Mouse (Mus musculus) megakaryocyte, adult 5-6 weeks (primary cell): ENCODE measurements around the gene Ext2. TPM values are rescaled to one million over a fixed set of nuclear protein-coding genes. Genes with fewer than 3 reads are reported as not detected.

ENCODE experiments used
- ATAC-seq: 2 replicates; pipeline ENCODE4 v1.8.0; 2016; ENCODE audit warnings: mild to moderate bottlenecking, inconsistent platforms; ENCODE audit not compliant: poor library complexity, severe bottlenecking
- total RNA-seq, 2 experiments: library from RNA; stranded (forward) in 1 of 2; stranded (reverse) in 1 of 2; fragments of 153-499, 151-499 nt in 1 of 2; fragments of 221-1000, 200-1000 nt in 1 of 2; gene quantifications; 2 replicates each; pipeline versions ENCODE4 v1.2.3 to v1.2.4; 2015 to 2017

Gene Ext2
- total RNA-seq, 2 experiments from 2014 or later: 16.3 to 29.7 TPM

GRCm38 (mm10) chr2:93779081-93779896 lies 43.1 kb downstream of the Ext2 start:
- no peak for ATAC-seq

GRCm38 (mm10) chr2:93778616-93779015 lies 43.8 kb downstream of the Ext2 start:
- ATAC-seq: no peak

- no peak for ATAC-seq
Measured at GRCm38 (mm10) chr2:93777056-93777430, 45.3 kb downstream of the Ext2 start.

- no peak for ATAC-seq
Measured at GRCm38 (mm10) chr2:93776267-93777055, 45.9 kb downstream of the Ext2 start.

- ATAC-seq: no peak
Measured at GRCm38 (mm10) chr2:93775431-93775830, 46.9 kb downstream of the Ext2 start.

GRCm38 (mm10) chr2:93774946-93775345 lies 47.4 kb downstream of the Ext2 start:
- no peak for ATAC-seq

GRCm38 (mm10) chr2:93772765-93773085 lies 49.6 kb downstream of the Ext2 start:
- no peak for ATAC-seq

GRCm38 (mm10) chr2:93772054-93772764 lies 50.2 kb downstream of the Ext2 start:
- peak; percentile 43; the same call in 1 of the 2 replicates for ATAC-seq

GRCm38 (mm10) chr2:93770895-93771294 lies 51.5 kb downstream of the Ext2 start:
- ATAC-seq: no peak

- no peak for ATAC-seq
Measured at GRCm38 (mm10) chr2:93769875-93770274, 52.5 kb downstream of the Ext2 start.

GRCm38 (mm10) chr2:93765721-93766120 lies 56.6 kb downstream of the Ext2 start:
- no peak for ATAC-seq

GRCm38 (mm10) chr2:93764211-93764610 lies 58.2 kb downstream of the Ext2 start:
- no peak for ATAC-seq

GRCm38 (mm10) chr2:93760389-93760788 lies 62.0 kb downstream of the Ext2 start:
- no peak for ATAC-seq

GRCm38 (mm10) chr2:93759173-93759572 lies 63.2 kb downstream of the Ext2 start:
- ATAC-seq: no peak

- no peak for ATAC-seq
Measured at GRCm38 (mm10) chr2:93758298-93758697, 64.1 kb downstream of the Ext2 start.

GRCm38 (mm10) chr2:93754366-93754765 lies 68.0 kb downstream of the Ext2 start:
- ATAC-seq: no peak

- ATAC-seq: no peak
Measured at GRCm38 (mm10) chr2:93753147-93753758, 69.1 kb downstream of the Ext2 start.

- ATAC-seq: no peak
Measured at GRCm38 (mm10) chr2:93749709-93750108, 72.7 kb downstream of the Ext2 start.

GRCm38 (mm10) chr2:93747538-93748126 lies 74.7 kb downstream of the Ext2 start:
- no peak for ATAC-seq

- ATAC-seq: no peak
Measured at GRCm38 (mm10) chr2:93746620-93747019, 75.7 kb downstream of the Ext2 start.

GRCm38 (mm10) chr2:93746162-93746561 lies 76.2 kb downstream of the Ext2 start:
- no peak for ATAC-seq
